Mouse (Mus musculus) limb, embryonic 14.5 days (tissue): ENCODE data around the gene Klhdc3. TPM values are rescaled to one million over a fixed set of nuclear protein-coding genes. Genes with fewer than 3 reads are reported as not detected.
A peak's percentile ranks its signal among the peaks of the same experiment; 100 is the strongest.

Source experiments
- ATAC-seq: fragments of 200-750 bp; cut with Nextera tagmentation; 2 replicates; pipeline ENCODE4 v1.8.0; 2017; ENCODE audit warnings: low read depth, moderate number of reproducible peaks, moderate TSS enrichment; ENCODE audit not compliant: low FRiP score
- DNase-seq: peaks from one replicate; pipeline ENCODE4 v3.0.0-alpha.2; 2015; ENCODE audit warnings: low spot score
- H3K27ac ChIP-seq: fragments of 300-500 bp; sonication (generic); replicated peaks from 2 replicates; pipeline ENCODE4 v1.5.1; 2014; ENCODE audit warnings: low read depth, mild to moderate bottlenecking, low read length, moderate library complexity, mixed read lengths
- H3K27me3 ChIP-seq: fragments of 300-500 bp; sonication (generic); 2 replicates; pipeline ENCODE4 v1.6.1; 2014; ENCODE audit warnings: low read length, mixed read lengths; ENCODE audit not compliant: control insufficient read depth, insufficient read depth
- H3K36me3 ChIP-seq: fragments of 300-500 bp; sonication (generic); 2 replicates; pipeline ENCODE4 v1.6.1; 2014; ENCODE audit warnings: mild to moderate bottlenecking, low read length, moderate library complexity, mixed read lengths; ENCODE audit not compliant: control insufficient read depth, insufficient read depth
- H3K4me1 ChIP-seq: fragments of 300-500 bp; sonication (generic); 2 replicates; pipeline ENCODE4 v1.6.1; 2014; ENCODE audit warnings: antibody characterized with exemption, low read length, mixed read lengths; ENCODE audit not compliant: control insufficient read depth, insufficient read depth
- H3K4me2 ChIP-seq: fragments of 300-500 bp; sonication (generic); replicated peaks from 2 replicates; pipeline ENCODE4 v1.6.1; 2014; ENCODE audit warnings: low read depth, mild to moderate bottlenecking, low read length, moderate library complexity; ENCODE audit not compliant: severe bottlenecking
- H3K4me3 ChIP-seq: fragments of 300-500 bp; sonication (generic); replicated peaks from 2 replicates; pipeline ENCODE4 v1.5.1; 2014; ENCODE audit warnings: low read length
- H3K9ac ChIP-seq: fragments of 300-500 bp; sonication (generic); 2 replicates; pipeline ENCODE4 v1.6.1; 2014; ENCODE audit warnings: mild to moderate bottlenecking, low read depth, low read length, moderate library complexity; ENCODE audit not compliant: severe bottlenecking
- H3K9me3 ChIP-seq: fragments of 300-500 bp; sonication (generic); 2 replicates; pipeline ENCODE4 v1.6.1; 2016; ENCODE audit warnings: low read length; ENCODE audit not compliant: control insufficient read depth
- POLR2A ChIP-seq: fragments of 200-500 bp; IDR thresholded peaks from 2 replicates; pipeline ENCODE4 v1.8.0; 2012; ENCODE audit warnings: inconsistent platforms, mild to moderate bottlenecking, moderate library complexity, borderline replicate concordance; ENCODE audit not compliant: insufficient read depth, insufficient read length; ENCODE audit errors: extremely low read depth
- WGBS: fragments of 180-500 bp; shearing (Covaris S2); extraction: QIAGEN DNeasy Blood & Tissue Kit; methylation state at CpG from one replicate; pipeline ENCODE4 v1.1.7; 2014; 5-methylcytosine and 5-hydroxymethylcytosine counted together
- polyA plus RNA-seq, 2 experiments: library from polyadenylated mRNA; depleted of rRNA in 1 of 2; stranded (reverse) in 1 of 2; unstranded in 1 of 2; fragments of >200 nt; fragmentation: Nextera tagmentation in 1 of 2; extraction: Ambion mirVana in 1 of 2; gene quantifications; 2 replicates each; pipeline versions ENCODE4 v1.2.1 to v1.2.3; 2012 to 2014

Gene Klhdc3
- polyA plus RNA-seq (2012; rRNA removed), result 137 and 172 TPM in 2 replicates
- polyA plus RNA-seq (2014; fragmentation: Nextera tagmentation; extraction: Ambion mirVana), result 122 and 128 TPM in 2 replicates

- ATAC-seq, result peak; percentile 97
- WGBS, result under 1% methylated on average over 46 of the region's 49 CpGs
Observed at GRCm38 (mm10) chr17:46680760-46681373, at the start of gene Klhdc3. Klhdc3 (minus strand) TSS chr17:46680914.

DNA sequence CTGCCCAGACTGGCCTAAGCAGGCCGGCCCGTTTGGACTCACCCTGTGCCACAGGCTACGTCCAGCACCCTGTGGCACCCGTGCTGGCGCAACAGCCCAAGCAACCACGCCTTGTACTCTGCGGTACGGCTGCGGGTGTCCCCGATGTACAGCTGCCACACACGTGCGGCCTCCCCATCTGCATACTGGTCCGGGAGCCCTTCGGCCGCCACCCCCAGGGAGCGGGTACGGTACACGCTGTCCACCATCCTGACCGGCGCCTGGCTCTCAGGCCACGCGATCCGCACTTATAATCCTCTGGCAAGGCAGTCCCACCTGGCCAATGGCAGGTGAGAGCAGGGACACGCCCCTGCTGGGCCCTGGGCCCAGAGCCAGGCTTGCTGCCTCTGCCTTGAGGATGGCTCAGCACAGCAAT, 48.2 kb upstream of the Klhdc3 start, which contains the start of gene Gnmt:
TSS of gene Gnmt (minus strand) at position 265 of the 415 bp plus-strand sequence.
- Histone ChIP-seq H3K4me3 (peak within 1 kb of the TSS; percentile 10; the same call in 1 of the 2 replicates), H3K4me2 (peak within 1 kb of the TSS; percentile 15; the same call in 1 of the 2 replicates), H3K36me3 (peaks cover 24% of the 10 kb centered on the region), H3K27ac (no peak within 1 kb of the TSS), H3K4me1 (no peaks in the 10 kb centered on the region), H3K9ac (0 out of 2 replicates have a peak within 1 kb of the TSS, but pooled peaks have one; percentile 16), H3K27me3 (no peaks in the 10 kb centered on the region), H3K9me3 (no peaks in the 10 kb centered on the region)
- DNase-seq (no peak), ATAC-seq (no peak)
- 13% methylated on average over 24 of the region's 24 CpGs for WGBS
- TF ChIP-seq POLR2A, result no peak

More at GRCm38 (mm10) chr17:46680760-46681373, at the start of gene Klhdc3:
- Histone ChIP-seq H3K9ac (peak within 1 kb of the TSS; percentile 73), H3K4me3 (peak within 1 kb of the TSS; percentile 87), H3K4me1 (peaks cover 15% of the 10 kb centered on the region), H3K36me3 (peaks cover 60% of the 10 kb centered on the region), H3K4me2 (peak within 1 kb of the TSS; percentile 86), H3K27ac (peak within 1 kb of the TSS; percentile 81), H3K27me3 (no peaks in the 10 kb centered on the region), H3K9me3 (no peaks in the 10 kb centered on the region)
- DNase-seq, result peak; percentile 97
- TF ChIP-seq POLR2A, result no peak

DNA sequence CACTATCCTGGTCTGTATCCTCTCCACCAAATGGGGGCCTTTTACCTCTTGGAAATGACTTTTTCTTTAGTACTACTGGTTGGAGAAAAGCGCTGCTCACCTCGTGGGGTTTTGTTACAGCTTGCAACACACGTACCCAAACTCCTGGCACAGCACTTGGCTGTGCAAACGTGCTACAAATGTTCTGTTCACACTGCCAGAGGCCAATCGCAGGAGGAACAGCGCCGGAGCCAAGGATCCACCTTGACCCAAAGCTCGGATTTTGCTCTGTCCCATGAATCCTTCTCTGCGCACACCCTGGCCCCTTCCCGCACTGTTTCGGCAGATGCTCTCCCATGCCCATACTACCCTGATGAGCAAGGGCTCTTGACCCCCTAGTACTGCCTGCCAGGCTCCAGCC, 47.8 kb upstream of the Klhdc3 start:
- no peaks in the 10 kb centered on the region for H3K27me3 ChIP-seq
- peak overlapping the region; percentile 15; the same call in 1 of the 2 replicates for H3K4me2 ChIP-seq
- ATAC-seq (no peak), DNase-seq (no peak)
- H3K9ac ChIP-seq, result 0 out of 2 replicates have a peak overlapping the region, but pooled peaks have one; percentile 16
- H3K27ac ChIP-seq, result no peak overlapping the region
- no peak for TF ChIP-seq POLR2A
- no peak overlapping the region for H3K4me3 ChIP-seq
- H3K9me3 ChIP-seq, result no peaks in the 10 kb centered on the region
- peaks cover 28% of the 10 kb centered on the region for H3K36me3 ChIP-seq
- 49% methylated on average over 11 of the region's 11 CpGs for WGBS
- no peaks in the 10 kb centered on the region for H3K4me1 ChIP-seq

GRCm38 (mm10) chr17:46728021-46728420, 47.3 kb upstream of the Klhdc3 start:
- no peak for TF ChIP-seq POLR2A
- no peak for DNase-seq

GRCm38 (mm10) chr17:46727271-46727670, 46.6 kb upstream of the Klhdc3 start:
- no peak for TF ChIP-seq POLR2A
- WGBS, result 88% methylated on average over 11 of the region's 11 CpGs
- no peak for ATAC-seq

More at GRCm38 (mm10) chr17:46728021-46728420, 47.3 kb upstream of the Klhdc3 start:
- ATAC-seq, result no peak
- Histone ChIP-seq H3K9me3 (no peaks in the 10 kb centered on the region), H3K9ac (no peak overlapping the region), H3K36me3 (peaks cover 33% of the 10 kb centered on the region), H3K4me3 (no peak overlapping the region), H3K4me2 (no peak overlapping the region), H3K4me1 (no peaks in the 10 kb centered on the region), H3K27ac (no peak overlapping the region), H3K27me3 (no peaks in the 10 kb centered on the region)
- 39% methylated on average over 6 of the region's 6 CpGs for WGBS

More at GRCm38 (mm10) chr17:46727271-46727670, 46.6 kb upstream of the Klhdc3 start:
- Histone ChIP-seq H3K27ac (no peak overlapping the region), H3K9ac (no peak overlapping the region), H3K4me3 (no peak overlapping the region), H3K27me3 (no peaks in the 10 kb centered on the region), H3K9me3 (no peaks in the 10 kb centered on the region), H3K36me3 (peaks cover 39% of the 10 kb centered on the region), H3K4me2 (no peak overlapping the region), H3K4me1 (no peaks in the 10 kb centered on the region)
- no peak for DNase-seq
